Mouse (Mus musculus): ENCODE results near the gene Gm13889. TPM values are rescaled to one million over a fixed set of nuclear protein-coding genes. Genes with fewer than 3 reads are reported as not detected.

Gm13889 gene
- total and polyA plus RNA-seq, 3 experiments, result 0.07 TPM; not detected in 2

DNA sequence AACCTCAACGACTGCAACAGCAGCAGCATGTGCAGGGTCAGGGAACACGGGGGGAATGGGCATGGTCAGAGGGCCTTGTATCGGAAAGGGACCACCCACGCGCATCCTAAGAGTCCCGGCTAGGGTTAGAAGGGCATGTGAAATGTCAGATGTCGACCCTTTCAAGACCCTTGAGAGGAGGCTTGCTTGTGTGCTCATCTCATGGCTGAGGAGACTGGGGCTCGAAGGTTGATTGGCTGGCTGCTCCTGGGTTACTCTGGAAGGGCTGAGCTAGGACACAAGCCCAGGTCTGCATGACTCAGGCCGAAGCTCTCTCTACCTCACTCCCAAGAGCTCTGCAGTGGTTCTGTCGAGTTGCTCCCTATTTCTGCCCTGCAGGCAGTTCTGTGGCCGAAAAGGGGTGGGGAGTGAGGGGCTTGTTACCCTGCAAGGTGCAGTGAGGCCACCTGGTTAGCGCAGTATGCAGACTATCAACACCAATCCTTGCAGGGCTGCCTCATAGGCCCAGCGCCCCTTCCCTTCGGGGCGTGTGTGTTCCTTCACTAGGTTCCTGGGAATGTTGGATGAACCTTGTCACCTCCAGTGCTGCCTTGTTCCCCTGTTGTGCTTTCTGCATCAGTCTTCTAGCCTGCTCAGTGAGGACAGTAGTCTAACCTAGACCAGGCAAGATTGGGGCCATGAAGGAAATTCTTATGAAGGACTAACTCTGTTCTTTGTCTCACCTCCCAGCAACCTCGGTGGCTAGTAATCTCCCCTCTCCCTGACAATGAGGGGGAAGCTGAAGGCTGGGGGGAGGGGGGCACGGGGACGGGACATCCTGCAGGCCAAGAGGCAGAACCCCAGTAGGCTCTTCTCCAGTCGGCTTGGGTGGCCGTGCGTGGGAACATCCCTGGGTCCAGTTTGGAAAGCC is 18.8 kb upstream of the Gm13889 start:
- DNase-seq (ENCODE audit: low spot score), result no peak
- no peaks in the 10 kb centered on the region for H3K4me1 ChIP-seq (ENCODE audit: insufficient read depth, low read depth, low read length)
- peaks cover 23% of the 10 kb centered on the region for H3K36me3 ChIP-seq (replicated peaks)
- H3K27me3 ChIP-seq (ENCODE audit: insufficient read depth, low read length), result peaks cover 11% of the 10 kb centered on the region
- ATAC-seq (ENCODE audit: extremely low read depth, insufficient number of reproducible peaks, low FRiP score, poor library complexity, severe bottlenecking), result no peak
- H3K4me3 ChIP-seq (ENCODE audit: low read depth, low read length), result no peak overlapping the region
- no peak for TF ChIP-seq GATA1 (IDR thresholded peaks at IDR 0.05; ENCODE audit: borderline replicate concordance, low read length)
- no peak for TF ChIP-seq CTCF (IDR thresholded peaks at IDR 0.05; ENCODE audit: low read depth, low read length)
- TF ChIP-seq GATA2 (IDR thresholded peaks at IDR 0.05; ENCODE audit: borderline replicate concordance, low read depth, low read length), result no peak
- no peak for TF ChIP-seq TAL1 (conservative IDR thresholded peaks at IDR 0.05; ENCODE audit: low read depth, low read length)
- TF ChIP-seq POLR2AphosphoS5 (IDR thresholded peaks at IDR 0.05; ENCODE audit: insufficient replicate concordance, low read depth, low read length), result no peak
- H3K9me3 ChIP-seq (replicated peaks), result no peaks in the 10 kb centered on the region

DNA sequence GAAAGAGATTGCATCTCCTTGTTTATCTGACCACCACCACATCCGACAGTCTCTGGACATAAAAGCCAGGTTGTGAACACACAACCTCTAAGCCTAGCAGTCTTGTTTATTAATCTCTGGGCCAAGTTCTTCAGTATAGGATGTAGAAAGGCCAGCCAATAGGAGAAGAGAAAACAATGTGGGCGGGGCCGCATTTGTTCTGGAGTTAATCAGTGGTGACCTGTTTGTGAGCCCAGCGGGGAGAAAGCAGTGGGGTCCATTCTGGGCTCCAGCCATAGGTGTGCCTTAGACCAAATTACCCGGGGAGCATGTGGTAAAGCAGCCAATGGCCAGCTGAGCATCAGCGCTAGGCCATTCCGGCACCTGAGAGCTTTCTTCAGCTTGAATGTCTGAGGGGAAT is 18.0 kb upstream of the Gm13889 start:
- ATAC-seq (ENCODE audit: extremely low read depth, insufficient number of reproducible peaks, low FRiP score, poor library complexity, severe bottlenecking) (no peak), DNase-seq (ENCODE audit: low spot score) (no peak)
- Histone ChIP-seq H3K27me3 (ENCODE audit: insufficient read depth, low read length) (peaks cover 11% of the 10 kb centered on the region), H3K4me3 (ENCODE audit: low read depth, low read length) (no peak overlapping the region), H3K36me3 (replicated peaks) (peaks cover 16% of the 10 kb centered on the region), H3K4me1 (ENCODE audit: insufficient read depth, low read depth, low read length) (no peaks in the 10 kb centered on the region), H3K9me3 (replicated peaks) (no peaks in the 10 kb centered on the region)
- TF ChIP-seq TAL1 (conservative IDR thresholded peaks at IDR 0.05; ENCODE audit: low read depth, low read length) (no peak), POLR2AphosphoS5 (IDR thresholded peaks at IDR 0.05; ENCODE audit: insufficient replicate concordance, low read depth, low read length) (no peak), GATA1 (IDR thresholded peaks at IDR 0.05; ENCODE audit: borderline replicate concordance, low read length) (no peak), GATA2 (IDR thresholded peaks at IDR 0.05; ENCODE audit: borderline replicate concordance, low read depth, low read length) (no peak), CTCF (IDR thresholded peaks at IDR 0.05; ENCODE audit: low read depth, low read length) (no peak)

- no peak for TF ChIP-seq POLR2AphosphoS5 (IDR thresholded peaks at IDR 0.05; ENCODE audit: insufficient replicate concordance, low read depth, low read length)
- no peak for TF ChIP-seq GATA1 (IDR thresholded peaks at IDR 0.05; ENCODE audit: borderline replicate concordance, low read length)
- no peak for TF ChIP-seq GATA2 (IDR thresholded peaks at IDR 0.05; ENCODE audit: borderline replicate concordance, low read depth, low read length)
- no peak for TF ChIP-seq TAL1 (conservative IDR thresholded peaks at IDR 0.05; ENCODE audit: low read depth, low read length)
- TF ChIP-seq CTCF (IDR thresholded peaks at IDR 0.05; ENCODE audit: low read depth, low read length), result no peak
- H3K4me3 ChIP-seq (ENCODE audit: low read depth, low read length), result no peak overlapping the region
- H3K9me3 ChIP-seq (replicated peaks), result no peaks in the 10 kb centered on the region
- ATAC-seq (ENCODE audit: extremely low read depth, insufficient number of reproducible peaks, low FRiP score, poor library complexity, severe bottlenecking), result no peak
- no peak for DNase-seq (ENCODE audit: low spot score)
- H3K4me1 ChIP-seq (ENCODE audit: insufficient read depth, low read depth, low read length), result no peaks in the 10 kb centered on the region
- peaks cover 11% of the 10 kb centered on the region for H3K27me3 ChIP-seq (ENCODE audit: insufficient read depth, low read length)
- H3K36me3 ChIP-seq (replicated peaks), result no peaks in the 10 kb centered on the region
These were observed 14.6 kb upstream of the Gm13889 start for GRCm38 (mm10) chr2:93971647-93972046.

DNA sequence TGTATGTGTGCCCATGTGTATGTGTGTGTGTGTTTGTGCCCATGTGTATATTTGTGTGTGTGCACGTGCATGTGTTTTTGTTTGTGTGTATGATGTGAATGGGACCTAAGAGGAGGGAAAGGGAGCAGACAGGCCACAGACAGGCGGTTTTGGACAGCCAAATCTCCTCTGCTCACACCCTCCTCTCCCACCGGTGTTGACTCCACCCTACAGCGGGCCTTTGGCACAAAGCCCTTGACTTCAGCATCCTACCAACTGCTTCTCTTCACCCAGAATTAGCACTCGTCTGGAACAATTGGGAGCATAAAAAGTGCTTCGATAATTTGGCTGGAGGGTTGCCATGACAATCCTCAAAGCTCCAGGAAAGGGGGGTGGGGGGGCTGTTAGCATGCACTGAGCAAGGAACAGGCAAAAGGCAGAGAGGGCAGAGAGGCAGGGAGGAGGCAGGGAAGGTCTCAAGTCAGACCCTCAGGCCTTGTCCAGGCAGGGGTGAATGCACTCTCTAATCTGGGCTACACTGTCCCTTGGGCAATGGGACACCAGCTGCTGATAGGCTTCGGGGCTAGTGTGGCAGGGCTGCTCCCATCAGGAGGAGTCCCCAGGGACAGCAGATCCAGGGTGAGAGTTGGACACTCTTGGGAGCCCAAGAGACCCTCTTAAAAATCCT is 7.6 kb upstream of the Gm13889 start:
- H3K36me3 ChIP-seq (replicated peaks), result no peaks in the 10 kb centered on the region
- DNase-seq (ENCODE audit: low spot score) (no peak), ATAC-seq (ENCODE audit: extremely low read depth, insufficient number of reproducible peaks, low FRiP score, poor library complexity, severe bottlenecking) (no peak)
- no peaks in the 10 kb centered on the region for H3K9me3 ChIP-seq (replicated peaks)
- H3K4me3 ChIP-seq (ENCODE audit: low read depth, low read length), result no peak overlapping the region
- TF ChIP-seq POLR2AphosphoS5 (IDR thresholded peaks at IDR 0.05; ENCODE audit: insufficient replicate concordance, low read depth, low read length) (no peak), GATA1 (IDR thresholded peaks at IDR 0.05; ENCODE audit: borderline replicate concordance, low read length) (no peak), GATA2 (IDR thresholded peaks at IDR 0.05; ENCODE audit: borderline replicate concordance, low read depth, low read length) (no peak)
- no peaks in the 10 kb centered on the region for H3K4me1 ChIP-seq (ENCODE audit: insufficient read depth, low read depth, low read length)
- H3K27me3 ChIP-seq (ENCODE audit: insufficient read depth, low read length), result peaks cover 6% of the 10 kb centered on the region; the same call in 1 of the 2 replicates

GRCm38 (mm10) chr2:93963802-93964201 is 6.8 kb upstream of the Gm13889 start:
- Histone ChIP-seq H3K36me3 (replicated peaks) (no peaks in the 10 kb centered on the region), H3K9me3 (replicated peaks) (no peaks in the 10 kb centered on the region), H3K4me3 (ENCODE audit: low read depth, low read length) (no peak overlapping the region), H3K27me3 (ENCODE audit: insufficient read depth, low read length) (peaks cover 6% of the 10 kb centered on the region; the same call in 1 of the 2 replicates), H3K4me1 (ENCODE audit: insufficient read depth, low read depth, low read length) (no peaks in the 10 kb centered on the region)
- no peak for TF ChIP-seq GATA1 (IDR thresholded peaks at IDR 0.05; ENCODE audit: borderline replicate concordance, low read length)
- TF ChIP-seq POLR2AphosphoS5 (IDR thresholded peaks at IDR 0.05; ENCODE audit: insufficient replicate concordance, low read depth, low read length), result no peak
- TF ChIP-seq TAL1 (conservative IDR thresholded peaks at IDR 0.05; ENCODE audit: low read depth, low read length), result no peak
- no peak for TF ChIP-seq CTCF (IDR thresholded peaks at IDR 0.05; ENCODE audit: low read depth, low read length)
- TF ChIP-seq GATA2 (IDR thresholded peaks at IDR 0.05; ENCODE audit: borderline replicate concordance, low read depth, low read length), result no peak
- DNase-seq (ENCODE audit: low spot score) (no peak), ATAC-seq (ENCODE audit: extremely low read depth, insufficient number of reproducible peaks, low FRiP score, poor library complexity, severe bottlenecking) (no peak)

- no peak for DNase-seq (ENCODE audit: low spot score)
- Histone ChIP-seq H3K4me1 (ENCODE audit: insufficient read depth, low read depth, low read length) (no peaks in the 10 kb centered on the region), H3K9me3 (replicated peaks) (peaks cover 3% of the 10 kb centered on the region), H3K4me3 (ENCODE audit: low read depth, low read length) (no peak overlapping the region), H3K27me3 (ENCODE audit: insufficient read depth, low read length) (peaks cover 6% of the 10 kb centered on the region; the same call in 1 of the 2 replicates), H3K36me3 (replicated peaks) (no peaks in the 10 kb centered on the region)
- no peak for TF ChIP-seq GATA2 (IDR thresholded peaks at IDR 0.05; ENCODE audit: borderline replicate concordance, low read depth, low read length)
- no peak for TF ChIP-seq TAL1 (conservative IDR thresholded peaks at IDR 0.05; ENCODE audit: low read depth, low read length)
- no peak for TF ChIP-seq CTCF (IDR thresholded peaks at IDR 0.05; ENCODE audit: low read depth, low read length)
- no peak for TF ChIP-seq GATA1 (IDR thresholded peaks at IDR 0.05; ENCODE audit: borderline replicate concordance, low read length)
- TF ChIP-seq POLR2AphosphoS5 (IDR thresholded peaks at IDR 0.05; ENCODE audit: insufficient replicate concordance, low read depth, low read length), result no peak
- ATAC-seq (ENCODE audit: extremely low read depth, insufficient number of reproducible peaks, low FRiP score, poor library complexity, severe bottlenecking), result no peak
These were observed 4.7 kb upstream of the Gm13889 start for GRCm38 (mm10) chr2:93961716-93962115.

Measured in G1E (cell line).